Mouse (Mus musculus) cortical plate, adult 2 months (tissue): ENCODE measurements around the gene Crybb3. TPM values are rescaled to one million over a fixed set of nuclear protein-coding genes. Genes with fewer than 3 reads are reported as not detected.
A peak's percentile ranks its signal among the peaks of the same experiment; 100 is the strongest.

Source experiments
- H3K27ac ChIP-seq: fragments of 200-500 bp; 2 replicates; pipeline ENCODE4 v1.5.1; 2012; ENCODE audit warnings: low read length, control low read depth, inconsistent platforms; ENCODE audit not compliant: insufficient read depth
- H3K4me1 ChIP-seq: fragments of 200-500 bp; 2 replicates; pipeline ENCODE4 v1.6.1; 2011; ENCODE audit warnings: low read length; ENCODE audit not compliant: control insufficient read depth, insufficient read depth
- H3K4me3 ChIP-seq: fragments of 200-500 bp; 2 replicates; pipeline ENCODE4 v1.5.1; 2011; ENCODE audit warnings: mild to moderate bottlenecking, low read length, control low read depth; ENCODE audit not compliant: insufficient read depth
- CTCF ChIP-seq: fragments of 200-500 bp; IDR thresholded peaks from 2 replicates; pipeline ENCODE4 v1.5.1; 2011; ENCODE audit warnings: mild to moderate bottlenecking, control low read depth, low read length; ENCODE audit not compliant: insufficient read depth; ENCODE audit errors: extremely low read depth
- POLR2A ChIP-seq: fragments of 200-500 bp; IDR thresholded peaks from 2 replicates; pipeline ENCODE4 v1.6.1; 2011; ENCODE audit warnings: mild to moderate bottlenecking, low read length, control low read depth; ENCODE audit not compliant: insufficient read depth; ENCODE audit errors: extremely low read depth
- polyA plus RNA-seq: library from polyadenylated mRNA; depleted of rRNA; stranded (reverse); fragments of >200 nt; gene quantifications from 2 replicates; pipeline ENCODE4 v1.2.3, GENCODE M21; 2012

The Crybb3 gene
- polyA plus RNA-seq, 1 experiment = 4.6 TPM

DNA sequence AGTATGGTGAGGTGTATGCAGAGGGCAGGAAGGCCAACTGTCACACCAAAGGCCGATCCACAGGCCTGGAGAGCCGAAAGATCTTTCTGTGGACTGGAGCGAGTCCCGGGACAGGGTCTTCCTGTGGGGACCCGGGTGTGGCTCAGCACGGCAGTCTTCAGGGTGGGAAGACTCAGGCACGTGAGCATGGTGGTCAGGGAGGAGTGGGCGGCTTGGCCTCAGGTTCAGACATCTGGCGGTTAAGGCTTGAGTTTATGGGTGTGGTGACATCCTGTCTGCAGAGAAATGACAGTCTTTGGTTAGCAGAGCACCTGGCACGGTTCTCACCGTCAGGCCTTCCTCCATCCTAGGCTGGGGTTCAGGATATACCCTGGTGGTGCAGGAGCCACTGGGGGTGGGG lies 9.4 kb upstream of the Crybb3 start:
- Histone ChIP-seq H3K27ac (no peak overlapping the region), H3K4me1 (peaks cover 1% of the 10 kb centered on the region; the same call in 1 of the 2 replicates), H3K4me3 (no peak overlapping the region)
- no peak for TF ChIP-seq POLR2A
- TF ChIP-seq CTCF = no peak

DNA sequence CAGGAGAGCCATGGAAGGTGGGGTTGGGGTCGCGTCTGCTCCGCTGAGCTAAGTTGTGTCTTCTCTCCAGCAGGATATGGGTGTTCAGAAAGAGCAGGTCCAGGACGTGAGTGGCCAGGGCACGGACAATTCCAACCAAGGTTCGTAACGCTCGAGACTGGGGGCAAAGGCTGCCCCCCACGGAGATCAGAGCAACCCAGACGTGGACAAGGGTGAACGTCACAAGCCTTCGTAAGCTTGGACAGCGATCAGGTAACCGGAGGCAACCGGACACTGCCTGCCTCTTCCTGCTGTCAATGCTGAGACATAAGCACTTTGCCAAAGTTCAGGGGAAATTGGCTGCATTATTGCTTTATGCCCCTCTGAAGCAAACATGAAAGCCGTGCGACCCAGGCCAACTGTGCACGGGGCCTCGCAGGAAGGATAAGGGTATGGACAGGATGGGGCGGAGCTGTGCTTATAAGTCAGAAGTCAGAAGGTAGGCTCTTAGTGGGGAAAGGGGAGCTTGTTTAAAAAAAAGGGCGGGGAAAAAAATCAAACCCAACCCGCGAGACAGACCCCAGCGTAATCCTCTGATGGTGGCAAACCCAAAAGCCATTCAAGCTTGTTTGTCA lies 8.8 kb upstream of the Crybb3 start:
- Histone ChIP-seq H3K4me1 (peaks cover 1% of the 10 kb centered on the region; the same call in 1 of the 2 replicates), H3K4me3 (no peak overlapping the region), H3K27ac (no peak overlapping the region)
- no peak for TF ChIP-seq CTCF
- TF ChIP-seq POLR2A = no peak

DNA sequence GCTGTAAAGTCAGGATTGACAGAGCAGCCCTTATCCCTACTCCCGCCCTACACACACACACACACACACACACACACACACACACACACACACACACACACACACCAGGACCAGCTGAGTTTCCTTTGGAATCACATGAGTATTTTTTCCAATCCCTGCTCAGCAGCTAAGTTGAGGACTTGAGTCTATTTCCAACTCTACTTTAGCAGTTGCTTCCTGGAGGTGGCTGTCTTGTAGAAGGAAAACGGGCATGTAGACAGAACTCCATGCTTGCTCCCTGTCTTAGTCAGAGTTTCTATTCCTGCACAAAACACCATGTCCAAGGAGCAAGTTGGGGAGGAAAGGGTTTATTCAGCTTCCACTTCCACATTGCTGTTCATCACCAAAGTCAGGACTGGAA lies 6.1 kb upstream of the Crybb3 start:
- no peak for TF ChIP-seq CTCF
- no peak for TF ChIP-seq POLR2A
- Histone ChIP-seq H3K4me3 (no peak overlapping the region), H3K27ac (no peak overlapping the region), H3K4me1 (peaks cover 5% of the 10 kb centered on the region)

DNA sequence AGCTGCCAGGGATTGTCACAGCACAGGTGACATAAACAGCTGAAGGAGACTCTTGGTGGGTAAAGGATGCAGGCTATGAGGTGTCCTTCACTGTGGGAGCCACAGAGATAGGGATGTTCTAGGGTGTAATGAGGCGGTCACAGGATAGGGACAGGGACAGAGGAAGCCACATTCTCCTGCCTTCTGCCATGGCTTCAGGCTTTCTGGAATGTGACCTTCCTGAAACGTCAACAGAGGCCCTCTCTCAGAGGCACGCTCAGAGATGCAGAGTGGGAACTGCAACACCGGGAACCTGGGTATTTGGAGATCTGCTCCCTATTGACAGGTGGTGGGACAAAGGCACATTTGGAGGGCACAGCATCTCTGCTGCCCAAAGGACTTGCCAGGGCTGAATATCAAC lies 5.6 kb upstream of the Crybb3 start:
- H3K27ac ChIP-seq = no peak overlapping the region
- peaks cover 6% of the 10 kb centered on the region for H3K4me1 ChIP-seq
- TF ChIP-seq POLR2A (no peak), CTCF (no peak)
- H3K4me3 ChIP-seq = no peak overlapping the region

DNA sequence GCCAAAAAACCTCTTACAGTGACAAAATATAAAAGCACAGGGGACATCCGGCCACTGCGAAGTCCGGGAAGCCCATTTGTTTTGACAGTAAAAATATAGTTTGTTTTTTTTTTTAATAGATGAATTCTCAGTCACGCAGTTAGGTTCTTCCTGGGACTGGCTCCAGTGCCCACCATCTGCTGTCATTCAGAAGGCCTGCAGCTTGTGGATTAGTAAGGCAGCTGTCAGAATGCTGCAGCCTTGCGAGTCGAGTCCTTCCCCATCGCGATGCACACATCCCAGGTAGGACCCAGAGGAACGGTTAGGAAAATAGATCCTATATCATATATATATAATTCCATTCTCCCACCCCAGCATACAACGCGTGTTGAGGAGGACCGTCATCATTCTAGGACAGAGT lies 5.1 kb upstream of the Crybb3 start:
- Histone ChIP-seq H3K4me3 (no peak overlapping the region), H3K27ac (no peak overlapping the region), H3K4me1 (peaks cover 6% of the 10 kb centered on the region)
- no peak for TF ChIP-seq POLR2A
- no peak for TF ChIP-seq CTCF

DNA sequence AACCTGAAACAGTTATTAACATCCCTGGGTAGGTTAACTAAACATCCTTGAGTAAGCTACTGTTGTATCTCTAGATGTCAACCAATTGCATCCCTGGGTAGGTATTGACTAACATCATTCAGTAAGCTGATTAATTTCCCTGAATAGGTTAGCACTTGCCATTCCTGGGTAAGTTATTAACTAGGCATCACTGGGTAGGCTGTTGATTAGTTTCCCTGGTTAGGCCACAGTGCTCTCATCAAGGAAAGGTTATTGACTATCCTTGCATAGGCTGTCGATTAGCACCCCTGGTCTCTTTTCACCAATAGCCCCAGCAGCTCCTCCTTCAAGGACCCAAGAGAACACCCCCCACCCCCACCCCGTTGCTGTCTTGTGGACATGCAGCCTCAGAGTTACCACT lies 4.5 kb upstream of the Crybb3 start:
- peaks cover 6% of the 10 kb centered on the region for H3K4me1 ChIP-seq
- no peak for TF ChIP-seq POLR2A
- no peak overlapping the region for H3K27ac ChIP-seq
- no peak overlapping the region for H3K4me3 ChIP-seq

DNA sequence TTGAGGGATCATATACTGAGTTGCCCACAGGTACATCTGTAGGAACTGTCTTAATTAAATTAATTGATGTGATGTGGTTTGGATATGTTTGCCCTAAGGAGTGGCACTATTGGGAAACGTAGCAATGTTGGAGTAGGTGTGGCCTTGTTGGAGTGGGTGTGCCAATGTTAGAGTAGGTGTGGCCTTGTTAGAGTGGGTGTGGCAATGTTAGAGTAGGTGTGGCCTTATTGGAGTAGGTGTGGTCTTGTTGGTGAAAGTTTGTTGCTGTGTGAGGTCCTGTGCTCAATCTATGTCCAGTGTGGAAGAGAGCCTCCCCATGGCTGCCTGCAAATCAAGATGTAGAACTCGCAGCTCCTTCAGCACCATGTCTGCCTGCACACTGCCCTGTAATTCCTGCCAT lies 2.9 kb upstream of the Crybb3 start:
- TF ChIP-seq CTCF (no peak), POLR2A (no peak)
- no peak overlapping the region for H3K27ac ChIP-seq

DNA sequence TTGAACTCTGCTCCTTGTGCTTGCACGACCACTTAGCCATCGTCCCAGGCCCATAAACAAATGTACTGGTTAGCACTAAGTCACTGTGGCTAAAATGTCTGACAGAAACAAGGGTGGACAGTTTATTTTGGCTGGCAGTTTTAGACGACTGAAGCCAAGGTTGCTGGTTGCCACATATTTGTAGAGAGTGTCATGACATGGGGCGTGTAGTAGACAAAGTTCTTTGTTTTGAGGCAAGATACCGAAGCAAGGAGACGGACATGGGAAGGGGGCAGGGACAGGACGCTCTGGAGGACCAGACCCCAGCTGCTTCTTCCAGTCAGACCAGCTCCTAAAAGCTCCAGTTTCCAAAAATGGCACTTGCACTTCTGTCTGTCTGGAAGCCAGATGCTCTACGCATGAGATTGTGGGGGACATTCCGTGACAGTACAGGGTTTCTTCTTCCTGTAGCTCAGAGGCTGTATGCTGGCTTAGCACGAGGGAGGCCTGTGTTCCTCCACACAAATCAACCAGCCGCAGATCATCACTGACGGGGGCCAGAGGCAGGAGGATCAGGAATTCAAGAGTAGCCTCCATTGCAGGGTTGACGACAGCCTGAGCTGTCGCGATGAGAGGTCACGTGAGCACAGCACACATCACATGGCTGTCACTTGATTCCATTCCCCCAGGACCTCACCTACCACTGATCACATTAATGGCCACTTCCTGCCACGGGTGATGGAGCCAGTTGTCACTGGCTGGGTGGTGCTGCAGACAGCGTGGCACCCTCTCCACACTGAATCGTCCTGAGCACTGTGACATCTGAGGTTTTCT lies 1.2 kb upstream of the Crybb3 start:
- Histone ChIP-seq H3K4me3 (no peak overlapping the region), H3K4me1 (peaks cover 6% of the 10 kb centered on the region), H3K27ac (no peak overlapping the region)
- no peak for TF ChIP-seq POLR2A
- TF ChIP-seq CTCF = no peak

More for the DNA sequence above, 2.9 kb upstream of the Crybb3 start:
- H3K4me1 ChIP-seq = peaks cover 6% of the 10 kb centered on the region
- H3K4me3 ChIP-seq = no peak overlapping the region

DNA sequence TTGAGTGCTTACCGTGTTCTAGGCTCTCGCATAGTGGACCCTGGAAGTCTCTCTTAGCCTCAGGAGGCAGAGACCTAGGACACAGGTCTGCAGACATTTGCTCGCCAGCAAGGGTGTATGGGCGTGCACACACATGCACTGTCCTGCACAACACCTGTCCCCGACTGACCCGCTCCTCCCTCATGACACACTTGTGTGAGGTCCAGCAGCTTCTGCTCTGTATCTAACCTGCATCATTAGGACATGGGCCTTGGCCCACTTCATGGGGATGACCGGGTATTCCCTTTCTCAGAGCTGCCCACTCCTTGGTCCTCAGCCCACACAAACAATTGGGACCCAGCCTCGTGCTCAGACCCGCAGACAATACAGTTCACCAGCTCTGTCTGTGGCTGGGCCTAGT lies 364 bp downstream of the Crybb3 start:
- no peak for TF ChIP-seq CTCF
- TF ChIP-seq POLR2A = no peak
- Histone ChIP-seq H3K27ac (no peak overlapping the region), H3K4me3 (no peak overlapping the region)

DNA sequence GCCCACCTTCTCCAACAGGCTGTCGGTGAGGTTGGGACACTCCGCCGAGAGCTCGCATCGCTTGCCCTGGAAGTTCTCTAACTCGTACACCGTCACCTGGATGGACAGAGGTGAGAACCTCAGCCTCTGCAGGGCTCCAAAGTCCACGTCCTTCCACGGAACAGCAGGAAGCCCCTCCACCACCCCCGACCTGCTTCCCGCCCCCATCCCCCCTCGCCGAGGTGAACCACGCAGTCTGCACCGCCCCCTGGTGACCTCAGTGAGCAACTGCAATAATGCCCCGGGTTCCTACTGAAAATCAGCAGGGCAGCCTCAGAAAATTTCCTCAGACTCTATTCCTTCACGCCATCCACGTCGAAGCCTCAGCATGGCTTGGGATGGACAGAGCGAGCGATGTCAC lies 1.6 kb downstream of the Crybb3 start:
- Histone ChIP-seq H3K27ac (no peak overlapping the region), H3K4me3 (no peak overlapping the region), H3K4me1 (peaks cover 5% of the 10 kb centered on the region; the same call in 1 of the 2 replicates)
- no peak for TF ChIP-seq POLR2A
- peak; percentile 64 for TF ChIP-seq CTCF

More for the DNA sequence above, 364 bp downstream of the Crybb3 start:
- H3K4me1 ChIP-seq = peaks cover 5% of the 10 kb centered on the region; the same call in 1 of the 2 replicates
